Mouse (Mus musculus): ENCODE results near the gene Cebpz.

Cebpz gene

GRCm38 (mm10) chr17:78903158-78903557 lies 33.7 kb downstream of the Cebpz start:
- DNase-seq (ENCODE audit: low spot score in 2 of 2) = no peak

GRCm38 (mm10) chr17:78895394-78895793 lies 41.5 kb downstream of the Cebpz start:
- no peak for DNase-seq (ENCODE audit: low spot score in 2 of 2)

- DNase-seq (ENCODE audit: low spot score in 2 of 2) = no peak
Measured at GRCm38 (mm10) chr17:78894991-78895390, 41.9 kb downstream of the Cebpz start.

GRCm38 (mm10) chr17:78891020-78891419 lies 45.8 kb downstream of the Cebpz start:
- no peak for DNase-seq (ENCODE audit: low spot score in 2 of 2)

- no peak for DNase-seq (ENCODE audit: low spot score in 2 of 2)
Measured at GRCm38 (mm10) chr17:78889184-78889583, 47.7 kb downstream of the Cebpz start.

GRCm38 (mm10) chr17:78888554-78888953 lies 48.3 kb downstream of the Cebpz start:
- DNase-seq (ENCODE audit: low spot score in 2 of 2) = no peak

- no peak for DNase-seq (ENCODE audit: low spot score in 2 of 2)
Measured at GRCm38 (mm10) chr17:78885286-78886065, 51.4 kb downstream of the Cebpz start.

GRCm38 (mm10) chr17:78883291-78883690 lies 53.6 kb downstream of the Cebpz start:
- DNase-seq (ENCODE audit: low spot score in 2 of 2) = no peak

GRCm38 (mm10) chr17:78882401-78883112 lies 54.3 kb downstream of the Cebpz start, which contains the start of gene Eif2ak2:
Eif2ak2 (minus strand) TSS chr17:78882573.
- DNase-seq (ENCODE audit: low spot score in 2 of 2) = peak; percentile 63 to 73

GRCm38 (mm10) chr17:78881878-78882304 lies 55.0 kb downstream of the Cebpz start:
- DNase-seq (ENCODE audit: low spot score in 2 of 2) = no peak

- no peak for DNase-seq (ENCODE audit: low spot score in 2 of 2)
Measured at GRCm38 (mm10) chr17:78873886-78874285, 63.0 kb downstream of the Cebpz start.
